11 mouse cellular contexts compared by ENCODE assay signal in the genomic region with DNA sequence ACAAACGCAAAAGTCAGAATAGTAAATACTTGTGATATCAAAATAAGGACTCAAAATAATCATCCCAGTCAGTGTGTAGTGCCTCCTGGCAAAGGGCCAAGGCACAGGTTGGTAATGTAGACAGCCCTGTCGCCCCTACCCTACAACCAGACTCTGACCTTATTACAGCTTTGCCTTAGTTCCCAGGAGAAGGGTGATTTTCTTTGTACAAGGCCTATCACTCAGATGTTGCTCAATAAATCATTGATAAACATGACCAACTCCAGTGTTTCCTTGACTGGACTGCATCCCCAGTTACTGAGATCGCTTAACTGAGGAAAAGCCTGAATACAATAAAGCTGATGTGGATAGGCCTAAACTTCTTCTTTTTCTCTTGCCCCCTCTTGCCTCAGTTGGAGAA. TPM values are rescaled to one million over a fixed set of nuclear protein-coding genes. Genes with fewer than 3 reads are reported as not detected.
DNase-seq lines count a peak whose midpoint lies in the region; ATAC-seq lines count a peak whose summit lies in the region.
"Had no signal": no experiment of that assay in that cellular context is flagged by ENCODE, and none has a peak within 500 bp of the region (broad histone marks: within the 10 kb centered on the region; RNA-seq: fewer than 3 reads in every experiment).

No protein-coding gene starts in this region.

- H3K27me3 ChIP-seq in heart, embryonic 14.5 days (ENCODE audit: control insufficient read depth, insufficient read depth, low read length), result no peaks in the 10 kb centered on the region
- H3K27me3 ChIP-seq in midbrain, embryonic 11.5 days (ENCODE audit: control insufficient read depth, insufficient read depth, low read length), result no peaks in the 10 kb centered on the region
- H3K27me3 ChIP-seq in midbrain, embryonic 10.5 days (ENCODE audit: low read depth, poor library complexity, severe bottlenecking), result no peaks in the 10 kb centered on the region
- no peaks in the 10 kb centered on the region for H3K27me3 ChIP-seq in limb, embryonic 13.5 days
- no peaks in the 10 kb centered on the region for H3K27me3 ChIP-seq in stomach, embryonic 15.5 days (replicated peaks)

- ATAC-seq in heart, embryonic 14.5 days (ENCODE audit: insufficient number of reproducible peaks, insufficient read depth, low FRiP score, low read depth), result no peak
- ATAC-seq in midbrain, embryonic 11.5 days (ENCODE audit: low FRiP score), result no peak
- ATAC-seq in limb, embryonic 13.5 days (ENCODE audit: low FRiP score, low read depth), result no peak
- no peak for ATAC-seq in stomach, embryonic 15.5 days (ENCODE audit: insufficient read depth, low FRiP score, low read depth)

- peak overlapping the region in 1 of 2 experiments; percentile 95; a peak in 2 of 4 replicates for H3K27ac ChIP-seq in heart, embryonic 14.5 days (replicated peaks in 1 of 2; ENCODE audit: control insufficient read depth in 1 of 2, insufficient read depth in 1 of 2, low read depth in 2 of 2, low read length in 2 of 2)
- H3K27ac ChIP-seq in midbrain, embryonic 11.5 days (ENCODE audit: low read depth, low read length), result no peak overlapping the region
- no peak overlapping the region for H3K27ac ChIP-seq in midbrain, embryonic 10.5 days (replicated peaks)
- no peak overlapping the region for H3K27ac ChIP-seq in limb, embryonic 13.5 days
- no peak overlapping the region for H3K27ac ChIP-seq in stomach, embryonic 15.5 days

- peak overlapping the region; percentile 98 for H3K9ac ChIP-seq in heart, embryonic 14.5 days (ENCODE audit: low read length)
- H3K9ac ChIP-seq in midbrain, embryonic 11.5 days (ENCODE audit: low read length), result no peak overlapping the region
- H3K9ac ChIP-seq in limb, embryonic 13.5 days, result peak overlapping the region; percentile 93; the same call in 1 of the 2 replicates
- H3K9ac ChIP-seq in stomach, embryonic 15.5 days, result no peak overlapping the region

- H3K4me2 ChIP-seq in heart, embryonic 14.5 days (ENCODE audit: low read length), result peak overlapping the region; percentile 69
- H3K4me2 ChIP-seq in midbrain, embryonic 11.5 days, result peak overlapping the region; percentile 94
- peak overlapping the region; percentile 91 for H3K4me2 ChIP-seq in limb, embryonic 13.5 days (replicated peaks)
- peak overlapping the region; percentile 89 for H3K4me2 ChIP-seq in stomach, embryonic 15.5 days

- 42% methylated on average over 3 of the region's 3 CpGs for WGBS in heart, embryonic 14.5 days
- WGBS in midbrain, embryonic 11.5 days, result 93% methylated on average over 3 of the region's 3 CpGs
- 93% methylated on average over 3 of the region's 3 CpGs for WGBS in midbrain, embryonic 10.5 days
- WGBS in limb, embryonic 13.5 days, result 80% methylated on average over 3 of the region's 3 CpGs
- WGBS in stomach, embryonic 15.5 days, result 68% methylated on average over 3 of the region's 3 CpGs

- no peaks in the 10 kb centered on the region for H3K36me3 ChIP-seq in heart, embryonic 14.5 days (ENCODE audit: control insufficient read depth, insufficient read depth, low read length)
- no peaks in the 10 kb centered on the region for H3K36me3 ChIP-seq in midbrain, embryonic 11.5 days (ENCODE audit: control insufficient read depth, insufficient read depth, low read length)
- H3K36me3 ChIP-seq in midbrain, embryonic 10.5 days, result peaks cover 3% of the 10 kb centered on the region; the same call in 1 of the 2 replicates
- H3K36me3 ChIP-seq in limb, embryonic 13.5 days, result no peaks in the 10 kb centered on the region
- H3K36me3 ChIP-seq in stomach, embryonic 15.5 days, result no peaks in the 10 kb centered on the region

- DNase-seq in heart, adult 11 months, result no peak
- no peak for DNase-seq in midbrain, embryonic 11.5 days (ENCODE audit: low spot score, missing footprints)
- DNase-seq in midbrain, embryonic 10.5 days (ENCODE audit: low spot score), result no peak
- no peak for DNase-seq in frontal cortex, postnatal 25 days (ENCODE audit: low spot score in 2 of 2)
- no peak for DNase-seq in urinary bladder, adult 2 months (ENCODE audit: low spot score)
- DNase-seq: kidney, postnatal 10 days; lung, adult 2 months; thymus, adult 18-20 months had no signal

- H3K4me3 ChIP-seq in heart, embryonic 14.5 days (ENCODE audit: control insufficient read depth in 1 of 2, insufficient read depth in 1 of 2, low read depth in 1 of 2, low read length in 2 of 2), result peak overlapping the region in 1 of 2 experiments; percentile 92; a peak in 2 of 4 replicates
- no peak overlapping the region for H3K4me3 ChIP-seq in midbrain, embryonic 11.5 days (ENCODE audit: low read depth, low read length)
- no peak overlapping the region for H3K4me3 ChIP-seq in midbrain, embryonic 10.5 days
- peak overlapping the region; percentile 95; the same call in 1 of the 2 replicates for H3K4me3 ChIP-seq in limb, embryonic 13.5 days
- no peak overlapping the region for H3K4me3 ChIP-seq in stomach, embryonic 15.5 days (replicated peaks)

- H3K4me1 ChIP-seq in heart, embryonic 14.5 days (ENCODE audit: control insufficient read depth in 2 of 2, insufficient read depth in 2 of 2, low read length in 2 of 2), result peaks cover 31 to 49% of the 10 kb centered on the region in 2 experiments
- peaks cover 48% of the 10 kb centered on the region for H3K4me1 ChIP-seq in midbrain, embryonic 11.5 days (ENCODE audit: control insufficient read depth, insufficient read depth, low read length)
- peaks cover 65% of the 10 kb centered on the region for H3K4me1 ChIP-seq in midbrain, embryonic 10.5 days
- H3K4me1 ChIP-seq in limb, embryonic 13.5 days, result peaks cover 53% of the 10 kb centered on the region
- peaks cover 39% of the 10 kb centered on the region for H3K4me1 ChIP-seq in stomach, embryonic 15.5 days

- H3K9me3 ChIP-seq in heart, embryonic 14.5 days (ENCODE audit: control insufficient read depth, low read length), result no peaks in the 10 kb centered on the region
- H3K9me3 ChIP-seq in midbrain, embryonic 11.5 days (ENCODE audit: control insufficient read depth, low read length), result no peaks in the 10 kb centered on the region
- no peaks in the 10 kb centered on the region for H3K9me3 ChIP-seq in midbrain, embryonic 10.5 days (replicated peaks)
- no peaks in the 10 kb centered on the region for H3K9me3 ChIP-seq in limb, embryonic 13.5 days
- H3K9me3 ChIP-seq in stomach, embryonic 15.5 days, result no peaks in the 10 kb centered on the region

RNA-seq across cellular contexts. Expression of gene Cfap20, which starts 2.2 kb away (rescaled TPM):
- 184 and 195 TPM in 2 replicates for polyA plus RNA-seq in heart, embryonic 14.5 days (2014; fragmentation: Nextera tagmentation; extraction: Ambion mirVana)
- 139 and 142 TPM in 2 replicates for polyA plus RNA-seq in midbrain, embryonic 11.5 days (2014; fragmentation: Nextera tagmentation; extraction: Ambion mirVana)
- polyA plus RNA-seq in midbrain, embryonic 10.5 days (2016; fragmentation: Nextera tagmentation; extraction: Ambion mirVana), result 145 and 150 TPM in 2 replicates
- 154 and 161 TPM in 2 replicates for polyA plus RNA-seq in limb, embryonic 13.5 days (2015; fragmentation: Nextera tagmentation; extraction: Ambion mirVana)
- 134 and 140 TPM in 2 replicates for polyA plus RNA-seq in stomach, embryonic 15.5 days (2015; fragmentation: Nextera tagmentation; extraction: Ambion mirVana)
- 62.3 and 86.8 TPM in 2 replicates for polyA plus RNA-seq in urinary bladder, adult 2 months (2012; rRNA removed)

RNA-seq across cellular contexts. Expression of gene Csnk2a2, which starts 57.4 kb away (rescaled TPM):
- polyA plus RNA-seq in heart, embryonic 14.5 days (2014; fragmentation: Nextera tagmentation; extraction: Ambion mirVana), result 16.7 and 17.4 TPM in 2 replicates
- 13.1 and 14.7 TPM in 2 replicates for polyA plus RNA-seq in midbrain, embryonic 11.5 days (2014; fragmentation: Nextera tagmentation; extraction: Ambion mirVana)
- 10.8 and 11.1 TPM in 2 replicates for polyA plus RNA-seq in midbrain, embryonic 10.5 days (2016; fragmentation: Nextera tagmentation; extraction: Ambion mirVana)
- 11.9 and 15.4 TPM in 2 replicates for polyA plus RNA-seq in limb, embryonic 13.5 days (2015; fragmentation: Nextera tagmentation; extraction: Ambion mirVana)
- polyA plus RNA-seq in stomach, embryonic 15.5 days (2015; fragmentation: Nextera tagmentation; extraction: Ambion mirVana), result 8.8 and 11.1 TPM in 2 replicates
- 38.6 and 44.3 TPM in 2 replicates for polyA plus RNA-seq in urinary bladder, adult 2 months (2012; rRNA removed)

Comparison
In these comparisons a context has a peak if more than half of its experiments do, and no peak if none do; other contexts are left out.
1. H3K9ac ChIP-seq: peak in heart, embryonic 14.5 days (single experiment) and limb, embryonic 13.5 days (single experiment); none in midbrain, embryonic 11.5 days (single experiment) and stomach, embryonic 15.5 days (single experiment).
2. Peak in every context shown above with its lines, with median percentiles within 50 percentile points of each other: H3K4me2 ChIP-seq.